Mouse (Mus musculus) adrenal gland, adult (tissue): ENCODE results near the gene Dhx9.
"Not testable (repeated sequence)": the region's sequence is repeated elsewhere in the genome, so short reads cannot be mapped to it uniquely, and the experiment has no call there.

ENCODE experiments used
- DNase-seq, 2 experiments: peaks; one replicate each; pipeline ENCODE4 v3.0.0; 2022 to 2023; ENCODE audit warnings: low spot score in 1 of 2; ENCODE audit not compliant: inconsistent age in 2 of 2

Gene Dhx9

GRCm38 (mm10) chr1:153487500-153487879, at the start of gene Dhx9:
Gene Dhx9 (minus strand): TSS chr1:153487660.
- DNase-seq = peak; percentile 99

- DNase-seq = peak; percentile 88 to 90
Observed at GRCm38 (mm10) chr1:153535611-153536010, 48.2 kb upstream of the Dhx9 start.

- DNase-seq = not testable (repeated sequence)
Observed at GRCm38 (mm10) chr1:153532896-153533295, 45.4 kb upstream of the Dhx9 start.

GRCm38 (mm10) chr1:153532234-153532841, 44.9 kb upstream of the Dhx9 start:
- DNase-seq = peak in 1 of 2 experiments; percentile 36

- DNase-seq = no peak
Observed at GRCm38 (mm10) chr1:153531677-153532233, 44.3 kb upstream of the Dhx9 start.

GRCm38 (mm10) chr1:153522116-153522515, 34.7 kb upstream of the Dhx9 start:
- DNase-seq = no peak

GRCm38 (mm10) chr1:153515368-153515767, 27.9 kb upstream of the Dhx9 start:
- no peak for DNase-seq

GRCm38 (mm10) chr1:153510330-153511009, 23.0 kb upstream of the Dhx9 start:
- DNase-seq = no peak

- DNase-seq = not testable (repeated sequence)
Observed at GRCm38 (mm10) chr1:153509569-153509968, 22.1 kb upstream of the Dhx9 start.

GRCm38 (mm10) chr1:153509012-153509411, 21.6 kb upstream of the Dhx9 start:
- no peak for DNase-seq

- DNase-seq = peak; percentile 71 to 73
Observed at GRCm38 (mm10) chr1:153506266-153506665, 18.8 kb upstream of the Dhx9 start.

- DNase-seq = peak in 1 of 2 experiments; percentile 73
Observed at GRCm38 (mm10) chr1:153501644-153502321, 14.3 kb upstream of the Dhx9 start.

- no peak for DNase-seq
Observed at GRCm38 (mm10) chr1:153500030-153500429, 12.6 kb upstream of the Dhx9 start.

GRCm38 (mm10) chr1:153496030-153496429, 8.6 kb upstream of the Dhx9 start:
- peak in 1 of 2 experiments; percentile 49 for DNase-seq

GRCm38 (mm10) chr1:153493931-153494330, 6.5 kb upstream of the Dhx9 start:
- no peak for DNase-seq

- peak; percentile 49 to 81 for DNase-seq
Observed at GRCm38 (mm10) chr1:153493338-153493737, 5.9 kb upstream of the Dhx9 start.

GRCm38 (mm10) chr1:153491822-153492221, 4.4 kb upstream of the Dhx9 start:
- peak in 1 of 2 experiments; percentile 50 for DNase-seq

GRCm38 (mm10) chr1:153491345-153491744, 3.9 kb upstream of the Dhx9 start:
- no peak for DNase-seq

- DNase-seq = peak; percentile 43 to 66
Observed at GRCm38 (mm10) chr1:153489963-153490362, 2.5 kb upstream of the Dhx9 start.

GRCm38 (mm10) chr1:153489540-153489939, 2.1 kb upstream of the Dhx9 start:
- DNase-seq = no peak

- DNase-seq = peak in 1 of 2 experiments; percentile 54
Observed at GRCm38 (mm10) chr1:153489132-153489531, 1.7 kb upstream of the Dhx9 start.
